Mouse (Mus musculus) CD4-positive, CD25-positive, alpha-beta regulatory T cell, adult 9 weeks (primary cell): Measurements from ENCODE around the gene Akr1b3. TPM values are rescaled to one million over a fixed set of nuclear protein-coding genes. Genes with fewer than 3 reads are reported as not detected.

ENCODE experiments used
- polyA plus RNA-seq: library from polyadenylated mRNA; unstranded; fragments of 100-300 nt; shearing (Covaris generic); gene quantifications from one replicate; pipeline ENCODE4 v1.2.1, GENCODE M21; 2017

Akr1b3 gene
- polyA plus RNA-seq = 413 TPM

GRCm38 (mm10) chr6:34316854-34317771, at the start of gene Akr1b3:
Gene Akr1b3, minus strand, starts transcription at chr6:34317478.

GRCm38 (mm10) chr6:34353658-34354353, 36.5 kb upstream of the Akr1b3 start, which contains the start of gene Akr1b8:
Gene Akr1b8, plus strand, starts transcription at chr6:34354119.

Other genes starting within 250 kb of the Akr1b3 start
- gene Slc35b4, start 140.4 kb downstream of the Akr1b3 start, polyA plus RNA-seq = 66.6 TPM
- gene Akr1b8, start 36.6 kb upstream of the Akr1b3 start, polyA plus RNA-seq = not detected
- gene Akr1b10, start 66.7 kb upstream of the Akr1b3 start, polyA plus RNA-seq = 57.1 TPM
- gene Akr1b7, start 94.9 kb upstream of the Akr1b3 start, polyA plus RNA-seq = not detected
- 24.1 TPM for gene Bpgm, start 158.7 kb upstream of the Akr1b3 start, polyA plus RNA-seq